Mouse (Mus musculus): ENCODE measurements around the gene Ptma. TPM values are rescaled to one million over a fixed set of nuclear protein-coding genes. Genes with fewer than 3 reads are reported as not detected.

Ptma gene
- polyA plus RNA-seq, 1 experiment = 11,652 TPM

DNA sequence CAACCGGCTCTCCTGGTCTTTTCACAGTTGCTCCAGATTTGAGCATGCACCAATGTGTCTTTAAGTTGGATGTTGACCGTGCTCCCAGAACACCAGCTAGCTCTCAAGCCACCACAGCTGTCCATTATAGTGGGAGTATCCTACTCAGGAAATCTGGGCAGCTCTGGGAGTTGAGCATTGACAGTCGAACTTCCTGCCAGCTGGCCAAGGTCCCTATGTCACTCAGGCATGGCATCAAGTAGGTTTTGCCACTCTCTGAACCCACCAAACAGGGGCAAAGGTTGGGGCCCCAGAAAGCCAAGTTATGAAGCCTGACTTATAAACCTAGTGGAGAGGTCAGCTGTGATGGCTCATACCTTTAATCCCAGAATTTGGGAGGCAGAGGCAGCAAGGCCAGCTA, 35.8 kb upstream of the Ptma start:
- no peak for TF ChIP-seq GATA1 (IDR thresholded peaks at IDR 0.05; ENCODE audit: low read length)

DNA sequence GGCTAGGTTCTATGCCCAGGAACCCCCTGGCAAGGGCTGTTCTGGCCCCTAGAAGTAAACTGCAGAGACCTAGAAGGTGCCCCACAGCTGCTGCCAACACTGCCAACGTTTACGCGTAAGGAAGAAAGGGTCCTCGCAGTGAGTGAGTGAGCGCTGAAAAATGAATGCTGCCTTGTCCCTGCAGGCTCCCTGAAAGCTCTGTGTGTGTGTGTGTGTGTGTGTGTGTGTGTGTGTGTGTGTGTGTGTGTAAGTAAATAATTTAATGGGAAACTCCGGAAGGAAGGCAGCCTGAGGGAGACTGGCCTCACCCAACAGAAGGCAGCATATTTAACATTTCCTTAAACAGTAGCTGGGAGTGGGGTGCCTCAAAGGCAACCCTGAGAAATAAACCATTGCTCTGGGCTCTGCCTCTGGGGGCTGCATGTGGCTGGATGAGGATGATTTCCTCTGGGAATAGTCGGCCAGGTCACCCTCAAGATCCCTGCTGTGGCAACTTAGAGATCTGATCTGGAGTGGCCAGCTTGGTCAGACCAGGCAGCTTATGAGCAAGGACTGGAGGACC, 34.9 kb upstream of the Ptma start:
- no peak for TF ChIP-seq GATA1 (IDR thresholded peaks at IDR 0.05; ENCODE audit: low read length)

DNA sequence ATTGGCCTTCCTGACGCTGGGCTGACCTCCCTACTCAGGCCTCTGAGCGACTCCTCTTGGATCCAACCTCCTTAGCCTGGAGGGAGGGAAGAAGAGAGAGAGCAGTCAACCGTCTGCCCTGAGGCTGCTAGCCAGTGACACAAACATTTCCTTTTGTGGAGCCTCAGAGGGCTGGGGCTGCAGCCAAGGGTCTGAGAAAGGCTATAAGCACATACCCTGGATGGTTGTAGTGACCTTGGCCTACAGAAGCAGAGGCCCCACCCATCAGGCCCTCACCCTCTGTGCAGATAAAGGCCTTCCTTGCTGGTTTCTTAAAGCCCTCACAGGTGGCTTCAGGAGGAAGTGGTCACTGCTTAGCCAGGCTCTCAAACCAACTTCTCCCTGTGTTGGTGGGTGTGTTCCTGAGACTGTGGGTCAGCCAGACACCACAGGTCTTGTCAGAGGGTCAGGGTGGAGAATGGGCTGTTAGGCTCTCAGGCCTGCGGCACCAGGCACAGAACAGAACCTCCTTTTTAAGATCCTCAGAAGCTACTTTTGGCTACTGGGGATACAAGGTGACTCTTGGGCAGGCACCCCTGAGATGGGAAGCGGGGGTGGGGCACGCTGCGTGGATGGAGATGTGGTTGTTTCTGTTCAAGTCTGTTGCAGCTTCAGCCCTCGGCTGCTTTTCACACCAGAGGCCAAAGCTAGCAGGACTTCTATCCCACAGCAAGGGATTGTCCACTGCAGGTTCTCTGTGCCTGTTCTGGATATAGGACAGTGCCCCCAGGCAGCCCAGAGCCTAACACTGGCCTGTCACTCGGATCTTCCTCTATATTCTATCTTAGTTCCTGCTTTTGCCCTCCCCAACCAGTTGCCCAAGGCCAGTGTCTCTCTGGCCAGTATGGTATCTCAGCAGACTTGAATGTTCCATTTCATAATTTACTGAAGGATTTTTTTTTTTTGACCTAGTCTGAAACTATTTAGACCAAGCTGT, 34.1 kb upstream of the Ptma start:
- no peak for TF ChIP-seq GATA1 (IDR thresholded peaks at IDR 0.05; ENCODE audit: low read length)

DNA sequence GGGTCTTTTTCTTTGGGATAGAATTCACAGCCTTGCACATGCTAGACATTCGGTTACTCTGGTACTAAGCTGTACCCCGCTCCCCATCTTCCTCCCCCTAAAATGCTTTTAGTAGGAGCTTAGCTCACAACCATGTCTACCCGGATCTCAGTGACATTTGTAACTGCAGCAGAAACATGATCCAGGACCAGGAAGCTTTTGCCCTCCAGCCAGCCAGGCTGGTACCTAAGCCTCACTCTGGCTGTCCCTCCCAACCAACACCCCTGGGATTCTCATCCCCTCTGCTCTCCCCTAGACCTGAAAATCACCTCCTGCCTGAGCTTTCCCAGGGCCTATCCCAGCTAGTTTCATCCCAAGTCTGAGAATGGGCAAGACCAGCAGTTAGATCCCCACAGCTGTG, 32.7 kb upstream of the Ptma start:
- no peak for TF ChIP-seq GATA1 (IDR thresholded peaks at IDR 0.05; ENCODE audit: low read length)

DNA sequence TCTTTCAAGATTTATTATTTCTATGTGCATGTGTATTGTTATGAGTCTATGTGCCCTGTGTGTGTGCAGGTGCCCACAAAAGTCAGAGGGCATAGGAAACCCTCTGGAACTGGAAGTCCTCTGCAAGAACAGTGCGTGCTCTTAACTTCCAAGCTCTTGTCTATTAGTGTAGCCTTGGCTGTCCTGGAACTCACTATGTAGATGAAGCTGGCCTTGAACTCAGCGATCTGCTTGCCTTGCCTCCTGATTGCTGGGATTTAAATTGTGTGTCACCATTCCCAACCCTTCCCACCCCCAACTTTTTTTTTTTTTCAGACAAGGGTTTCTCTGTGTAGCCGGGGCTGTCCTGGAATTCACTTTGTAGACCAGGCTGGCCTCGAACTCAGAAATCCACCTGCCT, 30.2 kb upstream of the Ptma start:
- no peak for TF ChIP-seq GATA1 (IDR thresholded peaks at IDR 0.05; ENCODE audit: low read length)

DNA sequence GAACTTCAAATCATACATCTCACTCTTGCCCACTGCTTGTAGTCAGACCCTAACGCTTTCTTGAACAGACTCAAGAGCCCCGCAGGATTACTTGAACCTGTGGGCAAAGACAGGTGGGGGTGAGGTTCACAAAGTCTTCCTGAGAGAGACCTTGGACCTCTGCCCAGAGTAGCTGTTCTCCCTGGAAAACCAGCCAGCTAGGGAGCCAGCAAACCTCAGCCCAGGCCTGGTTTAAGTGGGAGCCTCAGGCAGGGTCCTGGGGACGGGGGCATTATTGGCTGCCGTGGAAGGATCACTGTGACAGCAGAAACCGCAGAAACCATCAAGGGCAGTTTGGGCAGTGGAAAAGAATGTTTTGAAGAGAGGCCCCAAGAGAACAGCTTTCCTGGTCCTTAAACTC, 29.2 kb upstream of the Ptma start:
- no peak for TF ChIP-seq GATA1 (IDR thresholded peaks at IDR 0.05; ENCODE audit: low read length)

DNA sequence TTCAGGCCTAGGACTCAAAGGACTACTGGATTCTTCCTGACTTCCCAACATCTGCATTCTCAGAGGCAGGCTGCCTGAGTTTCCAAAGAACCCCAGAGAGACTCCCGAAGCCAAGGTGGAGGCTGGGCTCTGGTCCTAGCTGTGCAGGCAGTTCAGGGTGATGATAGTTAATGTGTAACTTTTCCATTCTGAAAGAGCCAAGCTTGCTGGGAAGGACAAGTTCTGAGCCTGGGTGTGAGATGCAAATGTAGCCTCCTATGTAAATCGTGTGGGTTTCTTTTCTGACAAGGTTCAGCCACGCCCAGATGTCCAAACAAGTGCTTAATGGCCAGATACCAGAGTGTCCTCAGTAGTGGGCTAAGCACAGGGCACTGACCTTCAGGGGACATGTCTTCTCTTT, 28.5 kb upstream of the Ptma start:
- no peak for TF ChIP-seq GATA1 (IDR thresholded peaks at IDR 0.05; ENCODE audit: low read length)

DNA sequence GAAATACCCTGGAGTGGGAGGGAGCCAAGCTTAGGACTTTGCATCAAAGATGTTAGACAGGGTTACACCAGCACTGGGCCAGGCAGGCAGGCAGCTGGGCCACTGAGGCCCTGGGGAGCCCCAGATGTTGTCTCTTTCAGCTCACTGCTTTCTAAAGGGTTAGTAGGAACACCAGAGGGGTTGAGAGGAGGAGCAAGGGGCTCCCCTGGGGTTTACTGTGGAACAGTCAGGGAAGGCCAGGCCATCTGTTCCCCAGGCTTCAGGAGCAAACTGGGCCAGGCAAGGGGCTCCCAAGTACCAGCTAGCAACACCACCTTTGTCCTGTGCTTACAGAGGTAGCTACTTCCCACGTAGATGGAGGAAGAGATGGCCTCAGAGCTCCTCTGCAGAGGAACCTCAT, 27.9 kb upstream of the Ptma start:
- no peak for TF ChIP-seq GATA1 (IDR thresholded peaks at IDR 0.05; ENCODE audit: low read length)

DNA sequence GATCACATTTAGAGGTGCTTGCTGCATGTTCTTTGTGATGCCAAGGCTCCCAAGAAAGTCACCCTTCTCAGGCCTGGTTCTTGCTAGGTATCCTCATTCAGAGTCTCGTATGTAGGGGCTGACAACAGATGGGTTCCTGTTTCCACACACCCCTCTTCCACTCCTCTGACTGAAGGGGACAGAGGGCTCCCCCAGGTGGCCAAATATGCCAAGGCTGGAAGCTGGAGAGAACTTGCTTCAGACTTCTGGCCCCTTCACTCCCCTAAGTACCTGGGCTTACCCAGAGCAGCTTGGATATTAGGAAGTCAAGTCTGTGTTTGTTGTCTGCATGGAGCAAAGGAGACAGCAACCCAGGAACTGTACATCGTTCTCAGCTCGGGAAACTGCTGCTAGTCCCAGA, 26.6 kb upstream of the Ptma start:
- no peak for TF ChIP-seq GATA1 (IDR thresholded peaks at IDR 0.05; ENCODE audit: low read length)

DNA sequence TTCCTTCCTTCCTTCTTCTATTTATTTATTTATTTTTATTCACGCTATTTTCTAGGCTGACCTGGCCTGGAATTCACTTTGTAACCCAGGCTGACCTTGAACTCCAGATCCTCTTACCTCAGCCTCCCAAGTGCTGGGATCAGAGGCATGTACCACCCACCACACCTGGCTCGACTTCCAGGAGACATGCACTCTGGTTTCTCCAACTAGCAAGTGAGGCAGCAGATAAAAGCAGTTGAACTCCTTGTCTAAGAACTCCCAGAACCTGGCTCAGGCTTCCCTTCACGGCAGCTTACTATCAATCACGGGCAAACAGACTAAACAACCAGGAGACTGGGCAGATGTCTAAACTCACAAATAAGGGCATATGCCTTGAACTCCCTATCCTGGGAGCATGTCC, 25.8 kb upstream of the Ptma start:
- TF ChIP-seq GATA1 (IDR thresholded peaks at IDR 0.05; ENCODE audit: low read length) = no peak

DNA sequence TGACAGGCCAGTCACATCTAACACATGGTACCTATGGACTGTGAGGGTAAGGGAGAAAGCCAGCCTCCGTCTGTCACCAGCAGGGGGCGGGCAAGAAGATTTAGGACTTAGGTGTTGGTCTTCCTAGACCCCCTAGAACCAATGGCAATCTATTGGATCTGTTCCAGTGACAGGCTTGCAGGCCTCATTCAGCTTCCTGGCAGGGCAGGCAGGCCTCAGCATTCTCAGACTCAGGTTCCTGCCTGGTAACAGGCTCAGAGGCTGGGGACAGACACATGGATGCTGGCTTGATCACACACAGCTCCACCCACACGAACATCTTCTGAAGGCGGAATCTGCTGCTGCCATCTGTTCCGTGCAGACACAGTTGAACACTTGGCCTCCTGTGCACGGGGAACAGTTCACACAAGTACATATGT, 25.4 kb upstream of the Ptma start:
- no peak for TF ChIP-seq GATA1 (IDR thresholded peaks at IDR 0.05; ENCODE audit: low read length)

DNA sequence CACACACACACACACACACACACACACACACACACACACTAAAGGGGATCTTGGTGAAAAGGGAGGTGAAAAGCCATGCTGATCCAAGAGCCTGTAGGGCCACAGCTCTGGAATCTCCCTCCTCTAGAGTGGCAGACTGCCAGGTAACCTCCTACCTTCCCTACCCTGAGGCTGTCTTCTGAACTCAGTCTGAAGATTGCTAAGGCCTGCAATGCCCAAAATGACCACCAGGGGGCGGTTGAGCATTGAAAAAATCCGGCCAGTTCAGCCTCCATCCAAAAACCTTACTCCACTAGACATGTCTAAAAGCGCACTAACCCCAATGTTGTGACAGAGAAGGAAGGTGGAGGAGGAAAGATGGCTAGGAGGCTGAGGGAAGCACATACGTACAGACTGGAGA, 25.0 kb upstream of the Ptma start:
- TF ChIP-seq GATA1 (IDR thresholded peaks at IDR 0.05; ENCODE audit: low read length) = no peak

DNA sequence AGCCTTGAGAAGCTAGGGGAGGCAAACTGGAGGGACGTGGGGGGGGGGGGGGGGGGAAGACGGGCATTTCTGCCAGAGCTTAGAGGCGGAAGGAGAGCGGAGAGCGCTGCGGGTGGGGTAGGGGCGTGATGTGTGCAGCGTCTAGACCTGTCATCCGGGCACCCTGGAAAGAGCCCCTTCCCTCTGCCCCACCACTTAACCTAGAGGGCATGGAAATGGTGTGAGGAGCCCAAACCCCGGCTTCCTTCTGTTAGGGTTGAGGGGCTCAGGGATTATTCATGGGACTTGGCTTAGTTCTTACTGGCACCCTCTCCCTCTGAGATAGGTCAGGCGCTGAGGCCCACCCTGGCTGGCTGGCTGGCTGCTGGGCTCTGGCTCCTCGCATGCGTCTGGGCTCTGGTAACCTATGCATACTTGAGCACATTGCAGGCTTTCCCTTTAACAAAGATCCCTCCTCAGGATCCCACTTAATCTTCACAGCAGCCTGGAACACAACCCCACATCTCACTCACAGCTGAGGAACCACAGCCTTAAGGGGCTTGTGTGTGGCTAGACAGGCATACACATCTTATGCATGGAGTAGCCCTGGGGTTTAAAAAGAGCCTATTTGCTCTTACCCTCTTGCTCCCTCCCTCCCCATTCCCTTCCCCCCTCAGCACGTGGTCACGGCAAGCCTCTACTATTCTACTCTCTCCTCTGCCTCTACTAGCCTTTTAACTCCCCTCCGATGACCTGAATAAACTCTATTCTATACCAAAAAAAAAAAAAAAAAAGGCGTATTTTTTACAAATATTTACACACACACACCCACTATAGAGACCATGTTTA, 24.1 kb upstream of the Ptma start:
- no peak for TF ChIP-seq GATA1 (IDR thresholded peaks at IDR 0.05; ENCODE audit: low read length)

DNA sequence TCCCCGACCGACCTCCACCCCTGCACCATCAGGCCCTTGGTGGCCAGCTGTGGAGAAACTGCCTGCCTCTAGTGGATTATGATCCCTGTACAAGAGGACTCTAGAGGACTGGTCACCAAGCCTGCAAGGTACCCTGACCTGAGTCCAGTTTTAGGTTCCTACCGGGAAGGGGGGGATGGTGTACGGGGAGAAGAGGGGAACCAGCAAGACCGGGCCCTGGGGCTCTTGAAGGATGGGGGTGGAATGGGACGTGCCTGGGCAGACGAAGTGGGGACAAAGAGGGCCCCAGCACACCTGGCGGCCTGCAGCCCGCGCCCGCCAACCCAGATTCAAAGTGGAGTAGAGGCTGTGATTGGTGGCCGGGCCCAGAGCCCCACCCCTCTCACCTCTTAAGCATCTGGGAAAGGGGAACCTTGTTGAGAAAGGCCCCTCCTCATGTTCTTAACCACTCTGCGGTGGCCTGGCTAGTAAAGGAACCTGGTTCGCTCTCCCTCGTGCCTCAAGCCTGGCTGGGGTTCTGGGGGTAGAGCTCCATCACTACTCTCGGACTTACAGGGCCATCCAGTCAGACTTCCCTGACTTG, 23.3 kb upstream of the Ptma start:
- TF ChIP-seq GATA1 (IDR thresholded peaks at IDR 0.05; ENCODE audit: low read length) = no peak

DNA sequence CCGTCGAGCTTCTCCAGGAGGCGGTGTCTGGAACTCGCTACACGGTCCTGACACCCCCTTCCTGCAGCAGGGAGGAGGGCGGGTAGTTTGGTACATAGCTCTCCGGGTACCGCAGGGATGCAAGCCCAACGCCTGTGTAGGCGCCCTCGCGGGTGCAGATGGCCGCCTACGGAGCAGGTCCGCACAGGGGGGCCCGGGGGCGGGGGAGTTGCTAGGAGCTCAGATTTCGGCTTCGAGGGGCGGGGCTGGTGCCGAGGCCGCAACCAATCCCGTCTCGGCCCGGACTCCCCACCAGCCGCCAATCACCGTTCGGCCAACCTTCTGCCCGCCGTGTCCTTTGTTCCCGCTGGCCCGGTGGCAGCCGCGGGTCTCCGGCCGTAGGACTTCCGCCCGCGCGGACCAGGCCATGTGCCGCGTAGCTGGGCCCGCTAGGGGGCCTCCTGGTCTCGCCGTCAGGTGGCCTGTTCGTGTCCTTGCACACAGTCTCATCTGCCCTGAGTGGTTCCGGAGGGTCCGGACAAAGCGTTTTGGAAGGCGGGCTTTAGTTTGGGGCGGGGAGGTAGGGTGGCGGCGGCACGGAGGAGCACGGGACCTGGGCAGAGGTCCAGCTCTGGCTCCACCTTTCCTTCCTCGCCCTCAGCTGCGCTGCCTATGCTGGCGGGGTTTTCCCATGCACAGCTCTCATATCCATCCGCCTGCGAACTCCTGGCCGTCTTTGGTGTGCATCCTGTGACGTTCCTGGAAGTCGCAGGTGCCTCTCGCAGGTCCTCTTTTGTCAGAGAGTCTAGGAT, 22.4 kb upstream of the Ptma start:
- TF ChIP-seq GATA1 (IDR thresholded peaks at IDR 0.05; ENCODE audit: low read length) = no peak
